Mouse (Mus musculus) embryonic facial prominence, embryonic 14.5 days (tissue): ENCODE measurements around the gene Ppfibp2. TPM values are rescaled to one million over a fixed set of nuclear protein-coding genes. Genes with fewer than 3 reads are reported as not detected.

ENCODE experiments used
- ATAC-seq: fragments of 200-750 bp; cut with Nextera tagmentation; 2 replicates; pipeline ENCODE4 v1.8.0; 2017; ENCODE audit warnings: low read depth, moderate number of reproducible peaks, moderate TSS enrichment
- DNase-seq: peaks from one replicate; pipeline ENCODE4 v3.0.0-alpha.2; 2015; ENCODE audit warnings: low spot score
- H3K27ac ChIP-seq: fragments of 300-500 bp; sonication (generic); replicated peaks from 2 replicates; pipeline ENCODE4 v1.5.1; 2014; ENCODE audit warnings: low read depth, mild to moderate bottlenecking, low read length, moderate library complexity
- H3K27me3 ChIP-seq: fragments of 300-500 bp; sonication (generic); replicated peaks from 2 replicates; pipeline ENCODE4 v1.6.1; 2014; ENCODE audit warnings: low read length; ENCODE audit not compliant: control insufficient read depth, insufficient read depth
- H3K36me3 ChIP-seq: fragments of 300-500 bp; sonication (generic); 2 replicates; pipeline ENCODE4 v1.6.1; 2014; ENCODE audit warnings: low read length, mixed read lengths; ENCODE audit not compliant: control insufficient read depth, insufficient read depth
- H3K4me1 ChIP-seq: fragments of 300-500 bp; sonication (generic); 2 replicates; pipeline ENCODE4 v1.6.1; 2014; ENCODE audit warnings: antibody characterized with exemption, low read length; ENCODE audit not compliant: control insufficient read depth, insufficient read depth
- H3K4me2 ChIP-seq: fragments of 300-500 bp; sonication (generic); 2 replicates; pipeline ENCODE4 v1.6.1; 2014; ENCODE audit warnings: low read depth, mild to moderate bottlenecking, low read length, moderate library complexity, mixed read lengths
- H3K4me3 ChIP-seq: fragments of 300-500 bp; sonication (generic); 2 replicates; pipeline ENCODE4 v1.5.1; 2014; ENCODE audit warnings: low read depth, mild to moderate bottlenecking, low read length
- H3K9ac ChIP-seq: fragments of 300-500 bp; sonication (generic); 2 replicates; pipeline ENCODE4 v1.6.1; 2014; ENCODE audit warnings: low read depth, mild to moderate bottlenecking, low read length, moderate library complexity, mixed read lengths
- H3K9me3 ChIP-seq: fragments of 300-500 bp; sonication (generic); 2 replicates; pipeline ENCODE4 v1.6.1; 2016; ENCODE audit warnings: low read length; ENCODE audit not compliant: control insufficient read depth
- WGBS: fragments of 180-500 bp; shearing (Covaris S2); extraction: QIAGEN DNeasy Blood & Tissue Kit; methylation state at CpG from one replicate; pipeline ENCODE4 v1.1.7; 2014; 5-methylcytosine and 5-hydroxymethylcytosine counted together
- polyA plus RNA-seq: library from polyadenylated mRNA; unstranded; fragments of >200 nt; fragmentation: Nextera tagmentation; extraction: Ambion mirVana; gene quantifications from 2 replicates; pipeline ENCODE4 v1.2.1, GENCODE M21; 2014

Ppfibp2 gene
- polyA plus RNA-seq, 1 experiment from 2014 or later: 14.3 TPM

GRCm38 (mm10) chr7:107600651-107601050, 5.6 kb downstream of the Ppfibp2 start:
- ATAC-seq: no peak
- Histone ChIP-seq H3K4me1 (no peaks in the 10 kb centered on the region), H3K9me3 (no peaks in the 10 kb centered on the region), H3K36me3 (no peaks in the 10 kb centered on the region), H3K27ac (no peak overlapping the region), H3K27me3 (no peaks in the 10 kb centered on the region), H3K4me3 (no peak overlapping the region), H3K9ac (no peak overlapping the region), H3K4me2 (no peak overlapping the region)
- WGBS: 77% methylated on average over 5 of the region's 5 CpGs
- DNase-seq: no peak

GRCm38 (mm10) chr7:107602505-107602904, 7.5 kb downstream of the Ppfibp2 start:
- DNase-seq: no peak
- Histone ChIP-seq H3K27me3 (no peaks in the 10 kb centered on the region), H3K9ac (no peak overlapping the region), H3K4me3 (no peak overlapping the region), H3K4me1 (no peaks in the 10 kb centered on the region), H3K4me2 (no peak overlapping the region), H3K27ac (no peak overlapping the region), H3K9me3 (no peaks in the 10 kb centered on the region), H3K36me3 (no peaks in the 10 kb centered on the region)
- ATAC-seq: no peak
- 68% methylated on average over 4 of the region's 4 CpGs for WGBS

GRCm38 (mm10) chr7:107602913-107603312, 7.9 kb downstream of the Ppfibp2 start:
- no peak overlapping the region for H3K27ac ChIP-seq
- DNase-seq (peak; percentile 24), ATAC-seq (no peak)
- no peaks in the 10 kb centered on the region for H3K9me3 ChIP-seq
- H3K36me3 ChIP-seq: no peaks in the 10 kb centered on the region
- no peak overlapping the region for H3K4me2 ChIP-seq
- H3K4me3 ChIP-seq: no peak overlapping the region
- no peak overlapping the region for H3K9ac ChIP-seq
- WGBS: 69% methylated on average over 6 of the region's 6 CpGs
- H3K4me1 ChIP-seq: no peaks in the 10 kb centered on the region
- no peaks in the 10 kb centered on the region for H3K27me3 ChIP-seq

GRCm38 (mm10) chr7:107607766-107608165, 12.8 kb downstream of the Ppfibp2 start:
- no peaks in the 10 kb centered on the region for H3K4me1 ChIP-seq
- no peaks in the 10 kb centered on the region for H3K9me3 ChIP-seq
- WGBS: 87% methylated on average over 1 of the region's 1 CpGs
- no peaks in the 10 kb centered on the region for H3K36me3 ChIP-seq
- no peak for DNase-seq
- no peak overlapping the region for H3K4me2 ChIP-seq
- no peaks in the 10 kb centered on the region for H3K27me3 ChIP-seq
- no peak overlapping the region for H3K4me3 ChIP-seq
- no peak for ATAC-seq
- no peak overlapping the region for H3K9ac ChIP-seq
- no peak overlapping the region for H3K27ac ChIP-seq

GRCm38 (mm10) chr7:107609622-107610255, 14.7 kb downstream of the Ppfibp2 start:
- Histone ChIP-seq H3K4me1 (no peaks in the 10 kb centered on the region), H3K4me2 (no peak overlapping the region), H3K27me3 (no peaks in the 10 kb centered on the region), H3K4me3 (no peak overlapping the region), H3K36me3 (no peaks in the 10 kb centered on the region), H3K27ac (no peak overlapping the region), H3K9ac (no peak overlapping the region), H3K9me3 (no peaks in the 10 kb centered on the region)
- no peak for ATAC-seq
- DNase-seq: no peak
- 85% methylated on average over 2 of the region's 2 CpGs for WGBS

- no peak for ATAC-seq
Observed at GRCm38 (mm10) chr7:107610880-107611279, 15.9 kb downstream of the Ppfibp2 start.

GRCm38 (mm10) chr7:107618028-107618992, 23.3 kb downstream of the Ppfibp2 start:
- peak; percentile 54 for ATAC-seq
- WGBS: 31% methylated on average over 10 of the region's 11 CpGs
- Histone ChIP-seq H3K27ac (no peak overlapping the region), H3K27me3 (no peaks in the 10 kb centered on the region), H3K36me3 (no peaks in the 10 kb centered on the region), H3K4me2 (no peak overlapping the region), H3K4me3 (no peak overlapping the region), H3K9me3 (no peaks in the 10 kb centered on the region), H3K9ac (no peak overlapping the region), H3K4me1 (peaks cover 14% of the 10 kb centered on the region)
- no peak for DNase-seq

More at GRCm38 (mm10) chr7:107610880-107611279, 15.9 kb downstream of the Ppfibp2 start:
- H3K4me1 ChIP-seq: no peaks in the 10 kb centered on the region
- no peak overlapping the region for H3K4me2 ChIP-seq
- H3K9ac ChIP-seq: no peak overlapping the region
- no peak overlapping the region for H3K4me3 ChIP-seq
- no peak for DNase-seq
- WGBS: 84% methylated on average over 5 of the region's 5 CpGs
- H3K9me3 ChIP-seq: no peaks in the 10 kb centered on the region
- H3K36me3 ChIP-seq: no peaks in the 10 kb centered on the region
- no peaks in the 10 kb centered on the region for H3K27me3 ChIP-seq
- no peak overlapping the region for H3K27ac ChIP-seq

- DNase-seq: peak; percentile 77
- 28% methylated on average over 4 of the region's 4 CpGs for WGBS
- Histone ChIP-seq H3K27me3 (no peaks in the 10 kb centered on the region), H3K36me3 (no peaks in the 10 kb centered on the region), H3K27ac (no peak overlapping the region), H3K4me1 (peaks cover 14% of the 10 kb centered on the region), H3K9me3 (no peaks in the 10 kb centered on the region), H3K4me3 (no peak overlapping the region), H3K4me2 (no peak overlapping the region), H3K9ac (no peak overlapping the region)
- peak; percentile 82 for ATAC-seq
Observed at GRCm38 (mm10) chr7:107619225-107619624, 24.2 kb downstream of the Ppfibp2 start.
